Comparison of ENCODE assay signal across 17 mouse cellular contexts in genomic region chr14:85768301-85768700, GRCm38 (mm10).
"Had no signal": no experiment of that assay in that cellular context is flagged by ENCODE, and none has a peak within 500 bp of the region (broad histone marks: within the 10 kb centered on the region; RNA-seq: fewer than 3 reads in every experiment).

No protein-coding gene starts in this region.

- DNase-seq: lung, adult 18-20 months; lung, embryonic 14.5 days; lung, postnatal 10 days; lung, postnatal 4 days; retina, postnatal 1 day; right cerebral cortex, postnatal 14 days; thymus, adult 2 months; thymus, postnatal 25 days; thymus, postnatal 4 days had no signal

- H3K27ac ChIP-seq: limb, embryonic 15.5 days; liver, embryonic 12.5 days; liver, embryonic 14.5 days; midbrain, embryonic 12.5 days; stomach, embryonic 15.5 days; stomach, postnatal 0 days had no signal

- ATAC-seq: liver, embryonic 12.5 days; midbrain, embryonic 16.5 days had no signal

- H3K4me3 ChIP-seq: limb, embryonic 15.5 days; liver, embryonic 12.5 days; midbrain, embryonic 12.5 days; myocyte; stomach, embryonic 15.5 days had no signal

- H3K9ac ChIP-seq: limb, embryonic 15.5 days; liver, embryonic 12.5 days; liver, embryonic 14.5 days; lung, embryonic 14.5 days; midbrain, embryonic 12.5 days; stomach, embryonic 15.5 days had no signal

- H3K36me3 ChIP-seq: limb, embryonic 15.5 days; liver, embryonic 12.5 days; midbrain, embryonic 12.5 days; stomach, embryonic 15.5 days had no signal

- H3K4me2 ChIP-seq: limb, embryonic 15.5 days; liver, embryonic 12.5 days; lung, embryonic 14.5 days; midbrain, embryonic 12.5 days; stomach, embryonic 15.5 days had no signal

- H3K4me1 ChIP-seq: limb, embryonic 15.5 days; liver, embryonic 12.5 days; midbrain, embryonic 12.5 days; stomach, embryonic 15.5 days had no signal

- H3K9me3 ChIP-seq: limb, embryonic 15.5 days; liver, embryonic 12.5 days; midbrain, embryonic 12.5 days; stomach, embryonic 15.5 days had no signal

- H3K27me3 ChIP-seq: limb, embryonic 15.5 days; liver, embryonic 12.5 days; midbrain, embryonic 12.5 days; stomach, embryonic 15.5 days had no signal
